Mouse (Mus musculus) megakaryocyte, embryonic 14.5 days (primary cell): ENCODE data around the gene Hist2h3c2.

Experiments used
- FLI1 ChIP-seq: IDR thresholded peaks from 2 replicates; pipeline ENCODE4 v1.6.1; 2012; ENCODE audit warnings: low read length, inconsistent platforms, mixed read lengths
- GATA1 ChIP-seq: IDR thresholded peaks from 3 replicates; pipeline ENCODE4 v1.6.1; 2012; ENCODE audit warnings: mixed read lengths, low read length, inconsistent platforms, borderline replicate concordance

DNA sequence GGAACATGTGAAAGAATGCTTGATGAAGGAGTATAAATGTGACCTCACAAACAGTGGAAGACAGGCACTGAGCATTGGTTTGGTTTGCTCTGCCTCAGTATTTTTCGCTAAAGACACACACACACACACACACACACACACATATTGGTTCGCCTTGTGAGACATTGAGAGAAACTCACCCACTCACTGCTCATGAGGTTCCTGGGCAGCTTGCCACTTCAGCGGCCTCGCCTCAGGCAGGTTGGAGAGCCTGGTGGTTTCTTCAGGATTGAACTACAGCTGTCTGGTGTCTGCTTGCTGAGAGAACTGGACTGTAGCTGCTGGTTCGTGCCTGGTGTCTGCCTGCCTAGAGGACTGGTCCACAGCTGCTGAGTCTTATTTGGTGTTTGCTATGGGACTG lies 21.3 kb upstream of the Hist2h3c2 start:
- TF ChIP-seq FLI1 (no peak), GATA1 (no peak)
